Mouse (Mus musculus): Measurements from ENCODE around the gene Fam213b.

The Fam213b gene

GRCm38 (mm10) chr4:154925413-154925812 lies 26.5 kb upstream of the Fam213b start:
- DNase-seq (ENCODE audit: low spot score in 2 of 2) = peak; percentile 75 to 91

GRCm38 (mm10) chr4:154922931-154923330 lies 24.0 kb upstream of the Fam213b start:
- no peak for DNase-seq (ENCODE audit: low spot score in 2 of 2)

- no peak for DNase-seq (ENCODE audit: low spot score in 2 of 2)
Observed at GRCm38 (mm10) chr4:154922291-154922690, 23.4 kb upstream of the Fam213b start.

GRCm38 (mm10) chr4:154916662-154917061 lies 17.7 kb upstream of the Fam213b start:
- DNase-seq (ENCODE audit: low spot score in 2 of 2) = no peak

GRCm38 (mm10) chr4:154915286-154915685 lies 16.4 kb upstream of the Fam213b start:
- no peak for DNase-seq (ENCODE audit: low spot score in 2 of 2)

- DNase-seq (ENCODE audit: low spot score in 2 of 2) = no peak
Observed at GRCm38 (mm10) chr4:154914707-154915106, 15.8 kb upstream of the Fam213b start.

GRCm38 (mm10) chr4:154914252-154914651 lies 15.3 kb upstream of the Fam213b start:
- no peak for DNase-seq (ENCODE audit: low spot score in 2 of 2)

GRCm38 (mm10) chr4:154913845-154914244 lies 14.9 kb upstream of the Fam213b start:
- DNase-seq (ENCODE audit: low spot score in 2 of 2) = no peak

- DNase-seq (ENCODE audit: low spot score in 2 of 2) = peak in 1 of 2 experiments; percentile 64
Observed at GRCm38 (mm10) chr4:154911644-154912043, 12.7 kb upstream of the Fam213b start.

- DNase-seq (ENCODE audit: low spot score in 2 of 2) = peak in 1 of 2 experiments; percentile 53
Observed at GRCm38 (mm10) chr4:154910606-154911522, 11.9 kb upstream of the Fam213b start.

GRCm38 (mm10) chr4:154908490-154908889 lies 9.6 kb upstream of the Fam213b start:
- no peak for DNase-seq (ENCODE audit: low spot score in 2 of 2)

GRCm38 (mm10) chr4:154907833-154908232 lies 8.9 kb upstream of the Fam213b start:
- peak; percentile 84 to 91 for DNase-seq (ENCODE audit: low spot score in 2 of 2)

GRCm38 (mm10) chr4:154904185-154905071 lies 5.5 kb upstream of the Fam213b start:
- DNase-seq (ENCODE audit: low spot score in 2 of 2) = peak; percentile 88

GRCm38 (mm10) chr4:154902371-154902770 lies 3.4 kb upstream of the Fam213b start:
- DNase-seq (ENCODE audit: low spot score in 2 of 2) = no peak

GRCm38 (mm10) chr4:154897676-154898465 lies 1.1 kb downstream of the Fam213b start:
- DNase-seq (ENCODE audit: low spot score in 2 of 2) = no peak

- no peak for DNase-seq (ENCODE audit: low spot score in 2 of 2)
Observed at GRCm38 (mm10) chr4:154895549-154895948, 3.4 kb downstream of the Fam213b start.

- DNase-seq (ENCODE audit: low spot score in 2 of 2) = no peak
Observed at GRCm38 (mm10) chr4:154890887-154891286, 8.0 kb downstream of the Fam213b start.

- DNase-seq (ENCODE audit: low spot score in 2 of 2) = no peak
Observed at GRCm38 (mm10) chr4:154887593-154888250, 11.2 kb downstream of the Fam213b start.

- no peak for DNase-seq (ENCODE audit: low spot score in 2 of 2)
Observed at GRCm38 (mm10) chr4:154886876-154887592, 11.9 kb downstream of the Fam213b start.

- DNase-seq (ENCODE audit: low spot score in 2 of 2) = no peak
Observed at GRCm38 (mm10) chr4:154885416-154885815, 13.5 kb downstream of the Fam213b start.
